Mouse (Mus musculus) forebrain, postnatal 0 days (tissue): ENCODE measurements around the gene Serhl. TPM values are rescaled to one million over a fixed set of nuclear protein-coding genes. Genes with fewer than 3 reads are reported as not detected.

Experiments used
- ATAC-seq: fragments of 200-750 bp; cut with Nextera tagmentation; 2 replicates; pipeline ENCODE4 v1.8.0; 2017; ENCODE audit warnings: mild to moderate bottlenecking, moderate library complexity
- DNase-seq: peaks from one replicate; pipeline ENCODE4 v3.0.0-alpha.2; 2015
- H3K27ac ChIP-seq: fragments of 300-500 bp; sonication (generic); 2 replicates; pipeline ENCODE4 v1.5.1; 2014; ENCODE audit warnings: low read depth, mild to moderate bottlenecking, antibody characterized with exemption, low read length, moderate library complexity, mixed read lengths
- H3K27me3 ChIP-seq: fragments of 300-500 bp; sonication (generic); 2 replicates; pipeline ENCODE4 v1.6.1; 2014; ENCODE audit warnings: mild to moderate bottlenecking, low read length, mixed read lengths; ENCODE audit not compliant: insufficient read depth
- H3K36me3 ChIP-seq: fragments of 300-500 bp; sonication (generic); 2 replicates; pipeline ENCODE4 v1.6.1; 2014; ENCODE audit warnings: mild to moderate bottlenecking, moderate library complexity; ENCODE audit not compliant: insufficient read depth
- H3K4me1 ChIP-seq: fragments of 300-500 bp; sonication (generic); 2 replicates; pipeline ENCODE4 v1.6.1; 2014; ENCODE audit warnings: antibody characterized with exemption; ENCODE audit not compliant: insufficient read depth
- H3K4me2 ChIP-seq: fragments of 300-500 bp; sonication (generic); 2 replicates; pipeline ENCODE4 v1.6.1; 2014; ENCODE audit warnings: low read depth, mild to moderate bottlenecking, moderate library complexity
- H3K4me3 ChIP-seq: fragments of 300-500 bp; sonication (generic); 2 replicates; pipeline ENCODE4 v1.5.1; 2014; ENCODE audit warnings: low read depth, low read length, mixed read lengths
- H3K9ac ChIP-seq: fragments of 300-500 bp; sonication (generic); 2 replicates; pipeline ENCODE4 v1.6.1; 2014; ENCODE audit warnings: mild to moderate bottlenecking
- H3K9me3 ChIP-seq: fragments of 300-500 bp; sonication (generic); 2 replicates; pipeline ENCODE4 v1.6.1; 2016; ENCODE audit warnings: low read length
- CTCF ChIP-seq: sonication (generic); IDR thresholded peaks from 2 replicates; pipeline ENCODE4 v1.5.1; 2016; ENCODE audit warnings: antibody characterized with exemption, control low read depth, low read depth
- WGBS: fragments of 180-500 bp; shearing (Covaris S2); extraction: QIAGEN DNeasy Blood & Tissue Kit; methylation state at CpG from one replicate; pipeline ENCODE4 v1.1.7; 2014; 5-methylcytosine and 5-hydroxymethylcytosine counted together
- polyA plus RNA-seq: library from polyadenylated mRNA; unstranded; fragments of >200 nt; fragmentation: Nextera tagmentation; extraction: Ambion mirVana; gene quantifications from 2 replicates; pipeline ENCODE4 v1.2.1, GENCODE M21; 2015
- total RNA-seq: library from RNA; depleted of rRNA; stranded (reverse); fragments of >200 nt; gene quantifications from 2 replicates; pipeline ENCODE4 v1.2.3, GENCODE M21; 2014

The Serhl gene
- total and polyA plus RNA-seq, 2 experiments from 2014 or later, result 11.9 to 39.1 TPM

- Histone ChIP-seq H3K27me3 (no peaks in the 10 kb centered on the region), H3K4me1 (no peaks in the 10 kb centered on the region), H3K9me3 (no peaks in the 10 kb centered on the region), H3K36me3 (no peaks in the 10 kb centered on the region), H3K9ac (no peak overlapping the region), H3K27ac (no peak overlapping the region), H3K4me2 (no peak overlapping the region), H3K4me3 (no peak overlapping the region)
- no peak for TF ChIP-seq CTCF
- WGBS, result 65% methylated on average over 27 of the region's 27 CpGs
- no peak for ATAC-seq
- DNase-seq, result no peak
These were observed 13.4 kb upstream of the Serhl start for GRCm38 (mm10) chr15:83075607-83076525.

- Histone ChIP-seq H3K4me2 (peak overlapping the region; percentile 29; the same call in 1 of the 2 replicates), H3K9ac (no peak overlapping the region; the same call in 1 of the 2 replicates), H3K9me3 (no peaks in the 10 kb centered on the region), H3K27me3 (no peaks in the 10 kb centered on the region), H3K27ac (peak overlapping the region; percentile 40; the same call in 1 of the 2 replicates), H3K4me3 (no peak overlapping the region), H3K36me3 (no peaks in the 10 kb centered on the region), H3K4me1 (no peaks in the 10 kb centered on the region)
- DNase-seq, result no peak
- TF ChIP-seq CTCF, result no peak
- ATAC-seq, result peak; percentile 80
- 40% methylated on average over 5 of the region's 5 CpGs for WGBS
These were observed 5.8 kb upstream of the Serhl start for GRCm38 (mm10) chr15:83083530-83083929.

- Histone ChIP-seq H3K4me3 (no peak overlapping the region), H3K36me3 (no peaks in the 10 kb centered on the region), H3K27ac (0 out of 2 replicates have a peak overlapping the region, but pooled peaks have one; percentile 40), H3K4me2 (peak overlapping the region; percentile 29), H3K9me3 (no peaks in the 10 kb centered on the region), H3K27me3 (no peaks in the 10 kb centered on the region), H3K9ac (peak overlapping the region; percentile 25), H3K4me1 (no peaks in the 10 kb centered on the region; the same call in 1 of the 2 replicates)
- ATAC-seq, result peak; percentile 85
- 32% methylated on average over 13 of the region's 13 CpGs for WGBS
- peak; percentile 58 for DNase-seq
- TF ChIP-seq CTCF, result no peak
These were observed 5.2 kb upstream of the Serhl start for GRCm38 (mm10) chr15:83084022-83084640.

- no peak overlapping the region for H3K27ac ChIP-seq
- H3K9ac ChIP-seq, result no peak overlapping the region
- DNase-seq (no peak), ATAC-seq (no peak)
- no peaks in the 10 kb centered on the region for H3K27me3 ChIP-seq
- WGBS, result 35% methylated on average over 6 of the region's 7 CpGs
- no peaks in the 10 kb centered on the region for H3K9me3 ChIP-seq
- H3K4me2 ChIP-seq, result no peak overlapping the region
- H3K4me1 ChIP-seq, result no peaks in the 10 kb centered on the region; the same call in 1 of the 2 replicates
- peak; percentile 60 for TF ChIP-seq CTCF
- H3K4me3 ChIP-seq, result no peak overlapping the region
- no peaks in the 10 kb centered on the region for H3K36me3 ChIP-seq
These were observed 3.4 kb upstream of the Serhl start for GRCm38 (mm10) chr15:83085901-83086300.

- Histone ChIP-seq H3K9ac (no peak overlapping the region), H3K27me3 (no peaks in the 10 kb centered on the region), H3K4me1 (no peaks in the 10 kb centered on the region; the same call in 1 of the 2 replicates), H3K4me2 (no peak overlapping the region), H3K9me3 (no peaks in the 10 kb centered on the region), H3K4me3 (no peak overlapping the region), H3K27ac (no peak overlapping the region), H3K36me3 (no peaks in the 10 kb centered on the region)
- 83% methylated on average over 13 of the region's 13 CpGs for WGBS
- ATAC-seq, result no peak
- DNase-seq, result no peak
- no peak for TF ChIP-seq CTCF
These were observed 2.5 kb upstream of the Serhl start for GRCm38 (mm10) chr15:83086636-83087328.

GRCm38 (mm10) chr15:83088495-83089428, 544 bp upstream of the Serhl start:
- DNase-seq (no peak), ATAC-seq (no peak)
- Histone ChIP-seq H3K27ac (no peak overlapping the region), H3K4me2 (no peak overlapping the region), H3K27me3 (no peaks in the 10 kb centered on the region), H3K4me1 (no peaks in the 10 kb centered on the region; the same call in 1 of the 2 replicates), H3K36me3 (no peaks in the 10 kb centered on the region), H3K9ac (no peak overlapping the region), H3K9me3 (no peaks in the 10 kb centered on the region), H3K4me3 (no peak overlapping the region)
- 10% methylated on average over 26 of the region's 27 CpGs for WGBS
- no peak for TF ChIP-seq CTCF
